Mouse (Mus musculus) neural tube, embryonic 12.5 days (tissue): ENCODE measurements at regions not wholly inside any gene's neighbourhood (a gene's known extent, or its start where the extent isn't known, plus 50 kb on each side); places are given as distances from the start of the nearest gene placed in this dataset.
A peak's percentile ranks its signal among the peaks of the same experiment; 100 is the strongest.

Source experiments
- ATAC-seq: fragments of 200-750 bp; cut with Nextera tagmentation; 2 replicates; pipeline ENCODE4 v1.8.0; 2017; ENCODE audit warnings: low read depth, mild to moderate bottlenecking, moderate TSS enrichment, moderate library complexity; ENCODE audit not compliant: low FRiP score
- H3K27ac ChIP-seq: fragments of 300-500 bp; sonication (generic); 2 replicates; pipeline ENCODE4 v1.5.1; 2016
- H3K27me3 ChIP-seq: fragments of 300-500 bp; sonication (generic); replicated peaks from 2 replicates; pipeline ENCODE4 v1.6.1; 2016; ENCODE audit warnings: mild to moderate bottlenecking
- H3K36me3 ChIP-seq: fragments of 300-500 bp; sonication (generic); 2 replicates; pipeline ENCODE4 v1.6.1; 2016; ENCODE audit warnings: mild to moderate bottlenecking
- H3K4me1 ChIP-seq: fragments of 300-500 bp; sonication (generic); 2 replicates; pipeline ENCODE4 v1.6.1; 2016
- H3K4me2 ChIP-seq: fragments of 300-500 bp; sonication (generic); replicated peaks from 2 replicates; pipeline ENCODE4 v1.6.1; 2016; ENCODE audit warnings: mild to moderate bottlenecking
- H3K4me3 ChIP-seq: fragments of 300-500 bp; sonication (generic); 2 replicates; pipeline ENCODE4 v1.5.1; 2016
- H3K9ac ChIP-seq: fragments of 300-500 bp; sonication (generic); 2 replicates; pipeline ENCODE4 v1.6.1; 2016; ENCODE audit warnings: mild to moderate bottlenecking
- H3K9me3 ChIP-seq: fragments of 300-500 bp; sonication (generic); 2 replicates; pipeline ENCODE4 v1.6.1; 2016; ENCODE audit warnings: mild to moderate bottlenecking
- WGBS: fragments of 180-500 bp; shearing (Covaris S2); methylation state at CpG from one replicate; pipeline ENCODE4 v1.1.7; 2016; 5-methylcytosine and 5-hydroxymethylcytosine counted together

DNA sequence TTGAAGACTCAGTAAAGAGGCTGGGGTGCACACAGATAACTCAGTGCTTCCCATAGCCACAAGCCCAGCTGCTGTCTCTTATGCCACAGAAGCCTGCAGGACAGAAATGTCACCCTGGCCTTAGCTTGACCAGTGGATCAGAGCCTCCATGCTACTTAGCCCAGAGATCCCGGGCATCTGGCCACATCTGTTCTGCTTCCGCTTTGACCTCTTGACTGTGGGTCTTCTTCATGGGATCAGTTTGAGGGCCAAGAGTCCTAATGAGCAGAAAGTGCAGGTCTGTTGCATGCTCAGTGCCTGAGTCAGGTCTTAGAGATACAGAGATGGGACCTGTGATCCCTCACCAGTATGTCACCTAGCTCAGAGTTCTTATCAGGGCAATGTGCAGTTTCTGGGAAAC, 85.5 kb upstream of the Twist2 start:
- no peaks in the 10 kb centered on the region for H3K9me3 ChIP-seq
- 92% methylated on average over 2 of the region's 2 CpGs for WGBS
- H3K4me3 ChIP-seq = no peak overlapping the region
- H3K36me3 ChIP-seq = no peaks in the 10 kb centered on the region
- H3K27ac ChIP-seq = no peak overlapping the region
- no peak overlapping the region for H3K4me2 ChIP-seq
- H3K4me1 ChIP-seq = no peaks in the 10 kb centered on the region
- no peak for ATAC-seq
- no peaks in the 10 kb centered on the region for H3K27me3 ChIP-seq
- no peak overlapping the region for H3K9ac ChIP-seq

DNA sequence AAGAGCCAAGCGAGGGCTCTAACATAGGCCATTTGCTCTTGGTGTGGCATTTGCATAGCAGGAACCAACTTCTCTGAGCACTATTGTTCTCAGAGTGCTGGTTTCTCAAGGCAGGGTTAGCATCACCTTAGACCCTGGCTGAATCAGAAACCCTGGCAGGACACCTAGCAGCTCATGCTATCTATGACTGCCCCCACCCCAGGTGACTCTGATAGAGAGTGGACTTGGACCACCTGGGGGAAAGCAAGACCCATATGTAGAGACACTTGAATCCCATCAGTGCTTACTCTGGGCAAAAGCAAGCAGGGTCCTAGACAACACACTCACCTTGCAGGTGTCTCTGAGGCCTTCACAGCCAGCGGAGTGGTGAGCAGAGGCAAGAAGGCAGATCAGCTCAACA, 84.4 kb upstream of the Twist2 start:
- ATAC-seq = no peak
- Histone ChIP-seq H3K4me1 (no peaks in the 10 kb centered on the region), H3K4me2 (no peak overlapping the region), H3K9ac (no peak overlapping the region), H3K9me3 (no peaks in the 10 kb centered on the region), H3K27me3 (no peaks in the 10 kb centered on the region), H3K36me3 (no peaks in the 10 kb centered on the region), H3K27ac (no peak overlapping the region), H3K4me3 (no peak overlapping the region)
- WGBS = 95% methylated on average over 2 of the region's 2 CpGs

DNA sequence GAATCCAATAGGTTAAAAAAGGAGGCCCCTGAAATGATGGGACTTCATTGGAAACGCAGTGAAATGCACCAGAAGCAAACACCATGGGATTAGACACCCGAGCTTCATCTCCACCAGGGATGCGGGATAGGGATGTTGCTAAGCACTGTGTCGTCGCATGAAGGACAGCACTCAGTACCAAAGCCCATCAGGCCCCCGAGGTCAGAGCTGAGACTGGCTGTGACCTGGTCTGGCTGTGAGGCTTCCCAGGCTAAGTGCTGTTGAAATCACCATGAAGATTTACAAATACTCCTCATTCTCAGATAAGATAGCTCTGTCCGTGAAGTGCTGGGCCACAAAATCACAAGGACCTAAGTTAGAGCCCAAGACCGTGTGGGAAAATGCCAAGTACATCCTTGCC, 83.3 kb upstream of the Twist2 start:
- no peaks in the 10 kb centered on the region for H3K36me3 ChIP-seq
- no peak overlapping the region for H3K9ac ChIP-seq
- no peak overlapping the region for H3K27ac ChIP-seq
- H3K9me3 ChIP-seq = no peaks in the 10 kb centered on the region
- H3K4me2 ChIP-seq = no peak overlapping the region
- no peak for ATAC-seq
- no peak overlapping the region for H3K4me3 ChIP-seq
- H3K27me3 ChIP-seq = no peaks in the 10 kb centered on the region
- WGBS = 76% methylated on average over 8 of the region's 8 CpGs
- no peaks in the 10 kb centered on the region for H3K4me1 ChIP-seq

DNA sequence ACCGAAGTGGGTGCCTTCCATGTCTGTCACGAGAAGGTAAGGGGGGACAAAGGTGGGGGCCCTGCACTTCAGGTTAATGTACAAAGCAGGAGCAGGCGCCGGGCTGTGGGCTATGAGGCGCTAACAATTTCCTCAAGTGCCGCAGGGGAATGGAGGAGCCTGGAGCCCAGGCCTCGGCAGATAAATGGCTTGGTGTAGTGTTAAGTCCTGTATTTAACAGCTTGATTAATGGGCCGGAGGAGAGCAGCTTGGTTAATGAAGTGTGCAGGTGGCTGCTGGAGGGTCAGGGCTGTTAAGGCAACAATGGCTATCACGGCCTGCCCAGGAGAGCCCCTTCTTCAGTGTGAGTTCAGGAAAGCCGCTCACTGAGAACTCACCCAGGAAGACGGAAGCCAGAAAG, 72.0 kb upstream of the Twist2 start:
- Histone ChIP-seq H3K27me3 (peaks cover 18% of the 10 kb centered on the region; the same call in 1 of the 2 replicates), H3K9ac (no peak overlapping the region), H3K4me1 (peaks cover 14% of the 10 kb centered on the region), H3K4me2 (no peak overlapping the region), H3K36me3 (no peaks in the 10 kb centered on the region), H3K4me3 (no peak overlapping the region), H3K9me3 (no peaks in the 10 kb centered on the region), H3K27ac (no peak overlapping the region)
- WGBS = 36% methylated on average over 11 of the region's 11 CpGs
- 0 out of 2 replicates have a peak, but pooled peaks have one; percentile 63 for ATAC-seq

DNA sequence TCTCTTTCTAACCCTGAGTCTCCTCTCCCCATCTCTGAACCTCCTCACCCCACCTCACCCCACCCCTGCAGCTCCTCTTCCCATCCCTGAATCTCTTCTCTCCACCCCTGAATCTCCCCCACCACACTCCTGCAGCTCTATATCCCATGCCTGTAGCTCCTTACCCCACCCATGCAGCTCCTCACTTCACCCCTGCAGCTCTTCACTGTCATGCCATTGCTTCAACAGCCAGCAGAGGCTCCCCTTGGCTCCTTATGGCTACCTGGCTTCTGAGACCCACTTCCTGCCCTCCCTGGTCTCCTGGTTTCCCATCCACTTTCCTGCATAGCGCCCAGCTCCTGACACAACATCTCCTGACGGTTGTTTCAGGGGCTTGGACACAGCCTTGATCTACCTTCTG, 71.0 kb upstream of the Twist2 start:
- 89% methylated on average over 2 of the region's 2 CpGs for WGBS
- Histone ChIP-seq H3K9me3 (no peaks in the 10 kb centered on the region), H3K4me2 (no peak overlapping the region), H3K36me3 (no peaks in the 10 kb centered on the region), H3K9ac (no peak overlapping the region), H3K27ac (no peak overlapping the region), H3K4me1 (peaks cover 14% of the 10 kb centered on the region), H3K4me3 (no peak overlapping the region), H3K27me3 (peaks cover 18% of the 10 kb centered on the region; the same call in 1 of the 2 replicates)
- no peak for ATAC-seq

DNA sequence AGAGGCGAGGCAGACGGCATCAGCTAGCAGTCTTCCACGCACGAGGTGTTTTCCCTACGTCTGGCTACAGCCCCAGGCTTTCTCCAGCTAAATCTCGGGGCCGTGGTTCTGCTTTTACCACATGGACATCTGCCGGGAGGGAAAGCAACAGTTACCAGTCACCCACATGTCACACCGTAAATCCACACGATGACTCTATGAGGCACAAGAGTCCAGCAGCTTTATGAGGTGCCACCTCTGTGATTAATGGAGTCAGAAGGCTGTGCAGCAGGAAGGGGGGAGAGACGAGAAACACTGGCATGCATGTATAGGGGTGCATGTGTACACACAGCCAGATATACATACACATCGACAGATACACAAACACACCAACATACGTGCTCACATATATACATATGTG, 69.6 kb upstream of the Twist2 start:
- H3K36me3 ChIP-seq = no peaks in the 10 kb centered on the region
- no peak overlapping the region for H3K4me2 ChIP-seq
- no peak overlapping the region for H3K27ac ChIP-seq
- peaks cover 14% of the 10 kb centered on the region for H3K4me1 ChIP-seq
- no peak; the same call in 1 of the 2 replicates for ATAC-seq
- no peaks in the 10 kb centered on the region for H3K9me3 ChIP-seq
- no peak overlapping the region for H3K4me3 ChIP-seq
- peaks cover 18% of the 10 kb centered on the region; the same call in 1 of the 2 replicates for H3K27me3 ChIP-seq
- 39% methylated on average over 13 of the region's 13 CpGs for WGBS
- H3K9ac ChIP-seq = no peak overlapping the region

DNA sequence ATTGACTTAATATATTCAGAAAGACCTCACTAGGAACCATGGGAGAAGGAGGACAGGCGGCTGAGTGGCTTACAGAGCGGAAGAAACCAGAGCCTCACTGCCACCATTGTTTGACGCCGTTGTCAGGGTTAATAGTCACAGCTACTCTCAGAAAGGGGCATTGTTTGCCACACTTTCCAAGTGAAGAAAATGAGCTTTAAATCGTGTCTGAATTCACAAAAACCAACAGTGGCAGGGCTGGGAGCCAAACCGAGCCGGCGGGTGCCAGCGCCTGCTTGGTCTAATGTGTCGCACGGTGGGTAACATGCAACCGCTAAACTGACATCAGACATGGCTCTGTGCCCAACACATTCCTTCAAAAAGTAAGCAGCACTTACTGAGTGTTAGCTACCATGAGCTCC, 68.8 kb upstream of the Twist2 start:
- peak overlapping the region; percentile 17; the same call in 1 of the 2 replicates for H3K4me2 ChIP-seq
- peaks cover 18% of the 10 kb centered on the region; the same call in 1 of the 2 replicates for H3K27me3 ChIP-seq
- no peak overlapping the region for H3K9ac ChIP-seq
- no peak overlapping the region for H3K27ac ChIP-seq
- peak; percentile 73; the same call in 1 of the 2 replicates for ATAC-seq
- 25% methylated on average over 12 of the region's 12 CpGs for WGBS
- H3K36me3 ChIP-seq = no peaks in the 10 kb centered on the region
- H3K9me3 ChIP-seq = no peaks in the 10 kb centered on the region
- H3K4me3 ChIP-seq = no peak overlapping the region
- H3K4me1 ChIP-seq = peaks cover 14% of the 10 kb centered on the region

DNA sequence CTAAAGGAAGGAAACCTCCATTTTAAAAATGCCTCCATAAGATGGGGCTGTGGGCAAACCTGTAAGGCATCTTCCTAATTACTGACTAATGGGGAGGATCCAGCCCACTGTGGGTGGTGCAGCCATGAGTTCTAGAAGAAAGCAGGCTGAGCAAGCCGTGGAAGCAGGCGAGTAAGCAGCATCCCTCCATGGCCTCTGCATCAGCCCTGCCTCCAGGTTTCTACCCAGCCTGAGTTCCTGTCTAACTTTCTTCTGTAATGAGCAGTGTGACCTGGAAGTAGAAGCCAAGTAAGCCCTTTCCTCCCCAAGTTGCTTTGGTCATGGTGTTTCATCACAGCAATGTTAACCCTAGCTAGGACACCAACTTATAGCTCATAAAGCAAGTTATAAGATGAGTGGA, 66.5 kb upstream of the Twist2 start:
- ATAC-seq = no peak
- no peaks in the 10 kb centered on the region for H3K9me3 ChIP-seq
- H3K9ac ChIP-seq = no peak overlapping the region
- H3K36me3 ChIP-seq = no peaks in the 10 kb centered on the region
- peaks cover 16% of the 10 kb centered on the region; the same call in 1 of the 2 replicates for H3K27me3 ChIP-seq
- H3K4me1 ChIP-seq = peaks cover 6% of the 10 kb centered on the region; the same call in 1 of the 2 replicates
- no peak overlapping the region for H3K4me3 ChIP-seq
- H3K27ac ChIP-seq = no peak overlapping the region
- WGBS = 95% methylated on average over 2 of the region's 2 CpGs
- H3K4me2 ChIP-seq = no peak overlapping the region

DNA sequence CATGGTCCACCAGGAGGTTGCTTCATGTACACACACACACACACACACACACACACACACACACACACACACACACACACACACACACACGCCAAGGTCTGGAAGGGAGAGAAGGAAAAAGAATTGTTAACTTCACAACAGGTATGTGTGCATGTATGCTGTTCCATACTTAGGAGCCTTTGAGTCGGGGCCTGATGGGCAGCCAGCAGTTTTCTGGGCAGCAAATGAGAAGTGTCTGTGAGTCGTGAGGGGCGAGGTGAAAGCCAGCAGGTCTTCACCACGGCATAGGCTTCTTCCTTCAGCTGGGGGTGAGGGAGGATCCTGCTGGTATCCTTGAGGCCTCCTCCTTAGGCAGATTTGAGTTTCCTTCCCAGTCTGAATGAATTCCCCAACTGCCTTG, 65.8 kb upstream of the Twist2 start:
- Histone ChIP-seq H3K27me3 (peaks cover 9% of the 10 kb centered on the region; the same call in 1 of the 2 replicates), H3K36me3 (no peaks in the 10 kb centered on the region), H3K4me3 (no peak overlapping the region), H3K4me1 (peaks cover 6% of the 10 kb centered on the region; the same call in 1 of the 2 replicates), H3K4me2 (no peak overlapping the region), H3K27ac (no peak overlapping the region), H3K9ac (no peak overlapping the region), H3K9me3 (no peaks in the 10 kb centered on the region)
- no peak for ATAC-seq
- WGBS = 87% methylated on average over 5 of the region's 5 CpGs

DNA sequence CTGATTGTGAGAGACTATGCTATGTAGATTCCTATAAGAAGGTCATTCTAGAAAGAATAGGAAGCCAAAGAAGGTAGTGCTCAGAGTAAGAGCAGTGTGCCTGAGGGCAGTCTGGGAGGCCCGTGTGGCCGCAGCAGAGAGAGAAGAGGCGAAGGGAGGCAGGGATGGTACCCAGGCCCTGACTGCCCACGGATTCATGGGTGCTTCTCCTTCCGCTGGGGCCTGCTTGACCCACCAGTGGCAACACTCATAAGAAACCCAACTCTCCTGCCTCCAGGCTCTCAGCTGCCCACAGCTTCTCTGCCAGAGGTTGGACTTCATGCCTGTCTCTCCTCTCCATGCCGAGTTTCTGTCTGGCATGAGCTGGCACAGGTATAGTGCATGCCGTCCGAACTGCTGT, 60.6 kb upstream of the Twist2 start:
- no peak for ATAC-seq

DNA sequence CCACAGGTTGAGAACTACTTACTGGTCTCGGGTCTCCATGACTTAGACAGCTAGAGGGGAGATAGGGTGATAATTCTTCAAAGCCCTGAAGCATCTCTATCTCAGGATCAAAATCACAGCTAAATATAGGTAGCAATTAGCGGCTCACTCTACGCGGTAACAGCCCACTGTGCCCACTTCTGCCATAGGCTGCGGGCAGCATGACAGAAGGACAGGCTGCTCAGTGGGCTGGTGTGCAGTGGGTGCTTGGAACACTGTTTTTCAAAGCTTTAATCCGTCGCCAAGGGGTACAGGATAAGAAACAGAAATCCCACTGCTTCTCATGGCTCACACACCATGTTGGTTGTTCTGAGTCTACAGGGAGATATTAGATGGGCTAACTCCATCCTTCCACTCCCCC, 59.2 kb upstream of the Twist2 start:
- no peaks in the 10 kb centered on the region for H3K27me3 ChIP-seq
- 93% methylated on average over 7 of the region's 7 CpGs for WGBS
- H3K9me3 ChIP-seq = no peaks in the 10 kb centered on the region
- no peak overlapping the region for H3K4me2 ChIP-seq
- H3K4me3 ChIP-seq = no peak overlapping the region
- H3K9ac ChIP-seq = no peak overlapping the region
- no peaks in the 10 kb centered on the region for H3K36me3 ChIP-seq
- H3K27ac ChIP-seq = no peak overlapping the region
- no peaks in the 10 kb centered on the region for H3K4me1 ChIP-seq
- ATAC-seq = no peak

More for the DNA sequence above, 60.6 kb upstream of the Twist2 start:
- H3K27me3 ChIP-seq = no peaks in the 10 kb centered on the region
- H3K4me2 ChIP-seq = no peak overlapping the region
- 94% methylated on average over 8 of the region's 8 CpGs for WGBS
- H3K27ac ChIP-seq = no peak overlapping the region
- no peaks in the 10 kb centered on the region for H3K4me1 ChIP-seq
- no peak overlapping the region for H3K9ac ChIP-seq
- H3K9me3 ChIP-seq = no peaks in the 10 kb centered on the region
- H3K4me3 ChIP-seq = no peak overlapping the region
- no peaks in the 10 kb centered on the region for H3K36me3 ChIP-seq

DNA sequence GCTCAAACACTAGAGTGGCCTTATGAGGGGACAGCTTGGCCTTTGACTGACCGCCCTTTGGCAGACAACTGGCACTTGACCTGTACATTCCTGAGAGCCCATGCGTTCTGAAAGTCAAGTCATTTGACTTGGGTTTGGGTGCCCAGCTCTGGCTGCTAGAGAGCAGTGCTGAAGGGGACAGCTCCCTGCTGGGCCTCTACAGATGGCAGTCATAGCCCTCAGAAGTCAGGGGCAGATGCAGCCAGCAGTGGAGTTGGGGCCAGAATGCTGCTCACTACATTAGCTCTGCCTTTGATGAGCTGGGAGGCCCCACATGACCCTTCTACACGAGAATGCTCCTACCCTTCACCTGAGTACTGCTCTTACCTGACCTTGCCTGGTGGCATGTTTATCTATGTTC, 58.3 kb upstream of the Twist2 start:
- Histone ChIP-seq H3K4me1 (no peaks in the 10 kb centered on the region), H3K27me3 (no peaks in the 10 kb centered on the region), H3K36me3 (no peaks in the 10 kb centered on the region), H3K27ac (no peak overlapping the region), H3K4me2 (no peak overlapping the region), H3K9ac (no peak overlapping the region), H3K4me3 (no peak overlapping the region), H3K9me3 (no peaks in the 10 kb centered on the region)
- ATAC-seq = no peak
- WGBS = 60% methylated on average over 3 of the region's 3 CpGs

DNA sequence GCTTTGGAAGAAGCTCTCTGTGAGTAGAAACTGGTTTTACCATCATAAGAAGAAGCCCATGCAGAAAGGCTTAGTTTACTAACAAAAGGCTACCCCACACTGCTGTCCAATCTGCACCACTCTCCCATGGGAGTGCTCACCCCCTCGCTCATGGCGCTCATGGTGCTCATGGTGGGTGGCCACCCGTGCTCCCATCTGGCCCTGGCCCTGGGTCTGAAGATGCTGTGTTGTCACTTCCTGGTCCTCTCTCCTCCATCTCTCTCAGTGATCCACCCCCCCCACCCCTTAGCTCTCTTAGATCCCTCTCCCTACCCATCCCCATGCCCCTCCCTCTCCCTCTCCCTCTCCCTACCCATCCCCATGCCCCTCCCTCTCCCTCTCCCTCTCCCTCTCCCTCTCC, 57.2 kb upstream of the Twist2 start:
- Histone ChIP-seq H3K4me1 (no peaks in the 10 kb centered on the region), H3K4me3 (no peak overlapping the region), H3K36me3 (no peaks in the 10 kb centered on the region), H3K27ac (no peak overlapping the region), H3K27me3 (no peaks in the 10 kb centered on the region), H3K9me3 (no peaks in the 10 kb centered on the region), H3K4me2 (no peak overlapping the region), H3K9ac (no peak overlapping the region)
- no peak for ATAC-seq
- 97% methylated on average over 3 of the region's 3 CpGs for WGBS
